Mouse (Mus musculus) midbrain, embryonic 12.5 days (tissue): Measurements from ENCODE around the gene 2310034C09Rik. TPM values are rescaled to one million over a fixed set of nuclear protein-coding genes. Genes with fewer than 3 reads are reported as not detected.

Experiments
- polyA plus RNA-seq: library from polyadenylated mRNA; unstranded; fragments of >200 nt; fragmentation: Nextera tagmentation; extraction: Ambion mirVana; gene quantifications from 2 replicates; pipeline ENCODE4 v1.2.1, GENCODE M21; 2016

Gene 2310034C09Rik
- polyA plus RNA-seq, 1 experiment from 2014 or later = not detected

Other genes with a start within 250 kb of the 2310034C09Rik start
- gene Cldn8, start 195.7 kb upstream of the 2310034C09Rik start, polyA plus RNA-seq = 0.47 and 0.50 TPM in 2 replicates
- not detected in 2 replicates for gene Krtap24-1, start 146.6 kb upstream of the 2310034C09Rik start, polyA plus RNA-seq
- not detected in 2 replicates for gene 2310079G19Rik, start 131.2 kb upstream of the 2310034C09Rik start, polyA plus RNA-seq
- not detected in 2 replicates for gene Krtap26-1, start 111.1 kb upstream of the 2310034C09Rik start, polyA plus RNA-seq
- not detected in 2 replicates for gene Krtap27-1, start 87.2 kb upstream of the 2310034C09Rik start, polyA plus RNA-seq
- not detected in 2 replicates for gene 2310061N02Rik, start 50.9 kb upstream of the 2310034C09Rik start, polyA plus RNA-seq
- gene Krtap13-1, start 30.0 kb upstream of the 2310034C09Rik start, polyA plus RNA-seq = not detected in 2 replicates
- gene Krtap13, start 7.2 kb upstream of the 2310034C09Rik start, polyA plus RNA-seq = not detected in 2 replicates
- not detected in 2 replicates for gene 2310057N15Rik, start 15.4 kb downstream of the 2310034C09Rik start, polyA plus RNA-seq
- gene Gm5965, start 19.0 kb downstream of the 2310034C09Rik start, polyA plus RNA-seq = not detected in 2 replicates
- not detected in 2 replicates for gene Gm20741, start 53.4 kb downstream of the 2310034C09Rik start, polyA plus RNA-seq
- not detected in 2 replicates for gene Krtap15, start 61.4 kb downstream of the 2310034C09Rik start, polyA plus RNA-seq
- not detected in 2 replicates for gene Krtap14, start 67.3 kb downstream of the 2310034C09Rik start, polyA plus RNA-seq
- not detected in 2 replicates for gene Krtap19-1, start 110.6 kb downstream of the 2310034C09Rik start, polyA plus RNA-seq
- gene Krtap19-2, start 115.4 kb downstream of the 2310034C09Rik start, polyA plus RNA-seq = not detected in 2 replicates
- not detected in 2 replicates for gene Krtap19-3, start 119.2 kb downstream of the 2310034C09Rik start, polyA plus RNA-seq
- gene Krtap19-4, start 126.2 kb downstream of the 2310034C09Rik start, polyA plus RNA-seq = not detected in 2 replicates
- not detected in 2 replicates for gene Krtap19-5, start 137.6 kb downstream of the 2310034C09Rik start, polyA plus RNA-seq
- not detected in 2 replicates for gene Krtap19-9b, start 173.4 kb downstream of the 2310034C09Rik start, polyA plus RNA-seq
- not detected in 2 replicates for gene Krtap16-3, start 204.0 kb downstream of the 2310034C09Rik start, polyA plus RNA-seq